Mouse (Mus musculus) heart, postnatal 25 days (tissue): ENCODE measurements around the gene Tra2b. TPM values are rescaled to one million over a fixed set of nuclear protein-coding genes. Genes with fewer than 3 reads are reported as not detected.
"Not testable (repeated sequence)": the region's sequence is repeated elsewhere in the genome, so short reads cannot be mapped to it uniquely, and the experiment has no call there.

ENCODE experiments used
- DNase-seq: peaks from one replicate; pipeline ENCODE4 v3.0.0; 2022; ENCODE audit warnings: low spot score
- intact Hi-C: fragments of 180-260 bp; cut with DNase I; formaldehyde crosslinking; loops from one replicate; pipeline ENCODE4 v1.15.1; 2025
- total RNA-seq, 2 experiments: library from RNA; stranded (reverse); gene quantifications; 2 replicates each; pipeline ENCODE4 v1.2.3; 2021

The Tra2b gene
- total RNA-seq: 10 to 100 TPM; 39.9 to 44.1 TPM

GRCm38 (mm10) chr16:22265849-22266376, at the start of gene Tra2b:
Tra2b (minus strand) TSS chr16:22266005.
- peak; percentile 95 for DNase-seq
- intact Hi-C loops: loop anchor here (2.0 kb wide), 1 partner anchor 173 kb away; the partner anchor contains the start of gene Etv5

GRCm38 (mm10) chr16:22310649-22311048, 44.8 kb upstream of the Tra2b start:
- intact Hi-C loops: loop anchor here (1.0 kb wide), 1 partner anchor 244 kb away; no protein-coding TSS in a partner anchor
- DNase-seq: no peak

- DNase-seq: peak; percentile 18
- intact Hi-C loops: loop anchor here (2.0 to 5.0 kb wide), 3 partner anchors 246 to 504 kb away; no protein-coding TSS in a partner anchor
Observed at GRCm38 (mm10) chr16:22302606-22303005, 36.8 kb upstream of the Tra2b start.

GRCm38 (mm10) chr16:22301378-22301777, 35.6 kb upstream of the Tra2b start:
- no peak for DNase-seq
- intact Hi-C loops: loop anchor here (5.0 kb wide), 1 partner anchor 276 kb away; no protein-coding TSS in a partner anchor

GRCm38 (mm10) chr16:22296901-22297300, 31.1 kb upstream of the Tra2b start:
- DNase-seq: no peak
- intact Hi-C loops: loop anchor here (10.0 kb wide), 1 partner anchor 462 kb away; no protein-coding TSS in a partner anchor

- not testable (repeated sequence) for DNase-seq
- intact Hi-C loops: loop anchor here (5.0 to 10.0 kb wide), 2 partner anchors 188 to 460 kb away; no protein-coding TSS in a partner anchor
Observed at GRCm38 (mm10) chr16:22294812-22295211, 29.0 kb upstream of the Tra2b start.

- intact Hi-C loops: loop anchor here (5.0 to 10.0 kb wide), 2 partner anchors 186 to 459 kb away; no protein-coding TSS in a partner anchor
- no peak for DNase-seq
Observed at GRCm38 (mm10) chr16:22293600-22293999, 27.8 kb upstream of the Tra2b start.

- no peak for DNase-seq
- intact Hi-C loops: loop anchor here (5.0 to 10.0 kb wide), 2 partner anchors 185 to 458 kb away; no protein-coding TSS in a partner anchor
Observed at GRCm38 (mm10) chr16:22292394-22292793, 26.6 kb upstream of the Tra2b start.

GRCm38 (mm10) chr16:22289643-22290042, 23.8 kb upstream of the Tra2b start:
- no peak for DNase-seq
- intact Hi-C loops: loop anchor here (5.0 to 10.0 kb wide), 2 partner anchors 182 to 455 kb away; no protein-coding TSS in a partner anchor

GRCm38 (mm10) chr16:22286996-22287395, 21.2 kb upstream of the Tra2b start:
- intact Hi-C loops: no loop called here
- DNase-seq: no peak

- no peak for DNase-seq
- intact Hi-C loops: no loop called here
Observed at GRCm38 (mm10) chr16:22276536-22276935, 10.7 kb upstream of the Tra2b start.

- intact Hi-C loops: no loop called here
- DNase-seq: no peak
Observed at GRCm38 (mm10) chr16:22275142-22275541, 9.3 kb upstream of the Tra2b start.

GRCm38 (mm10) chr16:22270491-22270890, 4.7 kb upstream of the Tra2b start:
- DNase-seq: no peak
- intact Hi-C loops: no loop called here

GRCm38 (mm10) chr16:22266384-22266783, 579 bp upstream of the Tra2b start:
- no peak for DNase-seq
- intact Hi-C loops: no loop called here

- intact Hi-C loops: loop anchor here (2.0 to 5.0 kb wide), 2 partner anchors 103 to 174 kb away; partner anchors contain the start of genes Etv5 and Igf2bp2
- DNase-seq: peak; percentile 67
Observed at GRCm38 (mm10) chr16:22264962-22265848, 600 bp downstream of the Tra2b start.

- intact Hi-C loops: loop anchor here (2.0 to 5.0 kb wide), 2 partner anchors 102 to 174 kb away; partner anchors contain the start of genes Etv5 and Igf2bp2
Observed at GRCm38 (mm10) chr16:22264232-22264961, 1.4 kb downstream of the Tra2b start.

GRCm38 (mm10) chr16:22263124-22263523, 2.7 kb downstream of the Tra2b start:
- intact Hi-C loops: loop anchor here (5.0 kb wide), 1 partner anchor 101 kb away; the partner anchor contains the start of gene Igf2bp2
- no peak for DNase-seq

More at GRCm38 (mm10) chr16:22264232-22264961, 1.4 kb downstream of the Tra2b start:
- DNase-seq: no peak

- intact Hi-C loops: loop anchor here (5.0 kb wide), 1 partner anchor 99 kb away; the partner anchor contains the start of gene Igf2bp2
- DNase-seq: no peak
Observed at GRCm38 (mm10) chr16:22261563-22261962, 4.2 kb downstream of the Tra2b start.

GRCm38 (mm10) chr16:22260423-22261143, 5.2 kb downstream of the Tra2b start:
- no peak for DNase-seq
- intact Hi-C loops: loop anchor here (5.0 kb wide), 1 partner anchor 98 kb away; the partner anchor contains the start of gene Igf2bp2
